Mouse (Mus musculus) forelimb bud, embryonic 11.5 days (tissue): ENCODE data around the gene P4hb.
"Not testable (repeated sequence)": the region's sequence is repeated elsewhere in the genome, so short reads cannot be mapped to it uniquely, and the experiment has no call there.

Experiments
- DNase-seq: peaks from one replicate; pipeline ENCODE4 v3.0.0-alpha.2; 2012; ENCODE audit warnings: low read depth, low spot score

P4hb gene

GRCm38 (mm10) chr11:120538955-120539284 is 34.1 kb downstream of the P4hb start:
- DNase-seq: no peak

- no peak for DNase-seq
Observed at GRCm38 (mm10) chr11:120538485-120538884, 34.6 kb downstream of the P4hb start.

- no peak for DNase-seq
Observed at GRCm38 (mm10) chr11:120535804-120536203, 37.2 kb downstream of the P4hb start.

GRCm38 (mm10) chr11:120535145-120535544 is 37.9 kb downstream of the P4hb start:
- no peak for DNase-seq

- no peak for DNase-seq
Observed at GRCm38 (mm10) chr11:120534093-120534492, 39.0 kb downstream of the P4hb start.

- DNase-seq: no peak
Observed at GRCm38 (mm10) chr11:120531646-120532045, 41.4 kb downstream of the P4hb start.

- no peak for DNase-seq
Observed at GRCm38 (mm10) chr11:120530085-120530964, 42.7 kb downstream of the P4hb start, which contains the start of gene Gcgr. TSS of gene Gcgr (plus strand) at chr11:120530699.

- DNase-seq: no peak
Observed at GRCm38 (mm10) chr11:120528903-120529302, 44.1 kb downstream of the P4hb start.

GRCm38 (mm10) chr11:120527690-120528354 is 45.2 kb downstream of the P4hb start:
- no peak for DNase-seq

- DNase-seq: no peak
Observed at GRCm38 (mm10) chr11:120525959-120526358, 47.1 kb downstream of the P4hb start.

GRCm38 (mm10) chr11:120522581-120522980 is 50.5 kb downstream of the P4hb start:
- no peak for DNase-seq

GRCm38 (mm10) chr11:120520967-120521540 is 52.0 kb downstream of the P4hb start:
- no peak for DNase-seq

- no peak for DNase-seq
Observed at GRCm38 (mm10) chr11:120520498-120520897, 52.6 kb downstream of the P4hb start.

- no peak for DNase-seq
Observed at GRCm38 (mm10) chr11:120519738-120520137, 53.3 kb downstream of the P4hb start.

GRCm38 (mm10) chr11:120518558-120518957 is 54.5 kb downstream of the P4hb start:
- DNase-seq: no peak

GRCm38 (mm10) chr11:120518027-120518426 is 55.0 kb downstream of the P4hb start:
- DNase-seq: no peak

GRCm38 (mm10) chr11:120517147-120517546 is 55.9 kb downstream of the P4hb start:
- no peak for DNase-seq

GRCm38 (mm10) chr11:120515611-120516010 is 57.4 kb downstream of the P4hb start:
- peak; percentile 84 for DNase-seq

GRCm38 (mm10) chr11:120514262-120514661 is 58.8 kb downstream of the P4hb start:
- not testable (repeated sequence) for DNase-seq

- no peak for DNase-seq
Observed at GRCm38 (mm10) chr11:120512790-120513453, 60.1 kb downstream of the P4hb start.

GRCm38 (mm10) chr11:120510375-120511030 is 62.5 kb downstream of the P4hb start:
- DNase-seq: no peak
